Mouse (Mus musculus) midbrain, embryonic 15.5 days (tissue): Measurements from ENCODE around the gene Yes1. TPM values are rescaled to one million over a fixed set of nuclear protein-coding genes. Genes with fewer than 3 reads are reported as not detected.
A peak's percentile ranks its signal among the peaks of the same experiment; 100 is the strongest.
"Not testable (repeated sequence)": the region's sequence is repeated elsewhere in the genome, so short reads cannot be mapped to it uniquely, and the experiment has no call there.

Experiments used
- ATAC-seq: fragments of 200-750 bp; cut with Nextera tagmentation; replicated peaks from 2 replicates; pipeline ENCODE4 v1.8.0; 2017; ENCODE audit warnings: moderate TSS enrichment
- H3K27ac ChIP-seq: fragments of 300-500 bp; sonication (generic); 2 replicates; pipeline ENCODE4 v1.5.1; 2015; ENCODE audit warnings: mild to moderate bottlenecking, inconsistent platforms
- H3K27me3 ChIP-seq: fragments of 300-500 bp; sonication (generic); replicated peaks from 2 replicates; pipeline ENCODE4 v1.6.1; 2015; ENCODE audit warnings: inconsistent platforms
- H3K36me3 ChIP-seq: fragments of 300-500 bp; sonication (generic); replicated peaks from 2 replicates; pipeline ENCODE4 v1.6.1; 2015; ENCODE audit warnings: inconsistent platforms
- H3K4me1 ChIP-seq: fragments of 300-500 bp; sonication (generic); 2 replicates; pipeline ENCODE4 v1.6.1; 2015; ENCODE audit warnings: inconsistent platforms
- H3K4me2 ChIP-seq: fragments of 300-500 bp; sonication (generic); 2 replicates; pipeline ENCODE4 v1.6.1; 2015; ENCODE audit warnings: inconsistent platforms, mild to moderate bottlenecking, moderate library complexity
- H3K4me3 ChIP-seq: fragments of 300-500 bp; sonication (generic); 2 replicates; pipeline ENCODE4 v1.5.1; 2015; ENCODE audit warnings: mild to moderate bottlenecking, inconsistent platforms
- H3K9ac ChIP-seq: fragments of 300-500 bp; sonication (generic); 2 replicates; pipeline ENCODE4 v1.6.1; 2015; ENCODE audit warnings: mild to moderate bottlenecking, inconsistent platforms
- H3K9me3 ChIP-seq: fragments of 300-500 bp; sonication (generic); 2 replicates; pipeline ENCODE4 v1.6.1; 2016; ENCODE audit warnings: inconsistent platforms
- WGBS: fragments of 180-500 bp; shearing (Covaris S2); methylation state at CpG from one replicate; pipeline ENCODE4 v1.1.7; 2015; ENCODE audit warnings: mixed read lengths; 5-methylcytosine and 5-hydroxymethylcytosine counted together
- polyA plus RNA-seq: library from polyadenylated mRNA; unstranded; fragments of >200 nt; fragmentation: Nextera tagmentation; extraction: Ambion mirVana; gene quantifications from 2 replicates; pipeline ENCODE4 v1.2.1, GENCODE M21; 2015

Gene Yes1
- polyA plus RNA-seq, 1 experiment from 2014 or later, result 19.7 TPM

- no peak for ATAC-seq
- Histone ChIP-seq H3K9me3 (0 out of 2 replicates have a peak, but pooled peaks cover 3% of the 10 kb centered on the region), H3K36me3 (no peaks in the 10 kb centered on the region), H3K4me1 (no peaks in the 10 kb centered on the region), H3K27ac (no peak overlapping the region), H3K4me2 (no peak overlapping the region), H3K27me3 (no peaks in the 10 kb centered on the region), H3K4me3 (no peak overlapping the region), H3K9ac (no peak overlapping the region)
- WGBS, result 91% methylated on average over 8 of the region's 8 CpGs
Observed at GRCm38 (mm10) chr5:32728851-32729250, 117.9 kb downstream of the Yes1 start.

GRCm38 (mm10) chr5:32733892-32734291 lies 122.9 kb downstream of the Yes1 start:
- not testable (repeated sequence) for H3K4me3 ChIP-seq, H3K4me1 ChIP-seq, H3K9ac ChIP-seq, H3K9me3 ChIP-seq, H3K27ac ChIP-seq, H3K4me2 ChIP-seq, H3K36me3 ChIP-seq, H3K27me3 ChIP-seq
- 0 out of 2 replicates have a peak, but pooled peaks have one; percentile 37 for ATAC-seq
- WGBS, result 93% methylated on average over 6 of the region's 6 CpGs

- H3K4me2 ChIP-seq, result no peak overlapping the region
- H3K4me1 ChIP-seq, result no peaks in the 10 kb centered on the region
- no peaks in the 10 kb centered on the region for H3K36me3 ChIP-seq
- H3K9me3 ChIP-seq, result no peaks in the 10 kb centered on the region
- no peaks in the 10 kb centered on the region for H3K27me3 ChIP-seq
- H3K9ac ChIP-seq, result no peak overlapping the region
- H3K4me3 ChIP-seq, result no peak overlapping the region
- no peak overlapping the region for H3K27ac ChIP-seq
- no peak for ATAC-seq
- WGBS, result 93% methylated on average over 6 of the region's 6 CpGs
Observed at GRCm38 (mm10) chr5:32735779-32736178, 124.8 kb downstream of the Yes1 start.

Other genes with a start within 250 kb of the Yes1 start
- gene Ppp1cb, start 152.3 kb upstream of the Yes1 start, polyA plus RNA-seq, result 195 and 199 TPM in 2 replicates
- 106 and 114 TPM in 2 replicates for gene Pisd, start 174.5 kb downstream of the Yes1 start, polyA plus RNA-seq
- not detected in 2 replicates for gene Gm20671, start 215.9 kb downstream of the Yes1 start, polyA plus RNA-seq
- gene Prr14l, start 243.1 kb downstream of the Yes1 start, polyA plus RNA-seq, result 12.4 and 16.4 TPM in 2 replicates